Mouse (Mus musculus) lung, postnatal 14 days (tissue): ENCODE results near the gene Foxj2.

Source experiments
- DNase-seq: peaks from one replicate; pipeline ENCODE4 v3.0.0; 2021

Gene Foxj2

DNA sequence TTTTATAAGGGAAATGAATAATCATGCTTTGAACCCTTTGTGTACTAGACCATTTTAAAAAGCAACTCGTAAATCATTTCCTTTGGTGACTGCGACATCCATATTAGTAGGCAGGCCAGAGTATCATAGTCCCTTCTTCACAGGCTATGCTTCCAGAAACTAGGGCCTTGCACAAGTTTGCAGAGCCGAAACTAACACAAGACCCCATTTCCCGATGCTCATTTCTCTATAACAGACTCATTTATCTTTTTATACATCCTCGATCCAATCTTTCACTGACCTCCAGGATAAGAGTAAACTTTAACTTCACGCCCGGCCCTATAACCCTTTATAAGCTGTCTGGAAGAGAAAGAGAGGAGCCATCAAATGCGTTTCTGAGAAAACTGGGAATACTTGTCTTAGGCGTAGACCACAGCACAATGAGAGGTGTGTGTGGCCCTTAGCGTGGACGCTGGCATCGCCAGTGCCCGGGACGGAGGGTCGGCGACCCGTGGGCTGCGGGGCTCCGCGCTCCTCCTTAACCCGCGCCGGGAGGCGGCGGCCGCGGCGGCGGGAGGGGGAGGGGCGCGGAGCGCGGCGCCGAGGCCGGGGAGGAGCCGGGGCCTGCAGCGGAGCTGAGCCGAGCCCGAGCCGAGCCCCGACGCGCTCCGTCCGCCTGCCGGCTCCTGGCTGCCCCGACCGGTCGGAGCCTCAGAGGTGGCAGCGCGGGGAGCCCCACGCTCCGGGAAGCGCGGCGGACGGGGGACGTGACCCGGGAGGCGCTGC is at the start of gene Foxj2:
Foxj2 (plus strand) TSS at position 609 of the 765 bp plus-strand sequence.
- DNase-seq: peak; percentile 78

DNA sequence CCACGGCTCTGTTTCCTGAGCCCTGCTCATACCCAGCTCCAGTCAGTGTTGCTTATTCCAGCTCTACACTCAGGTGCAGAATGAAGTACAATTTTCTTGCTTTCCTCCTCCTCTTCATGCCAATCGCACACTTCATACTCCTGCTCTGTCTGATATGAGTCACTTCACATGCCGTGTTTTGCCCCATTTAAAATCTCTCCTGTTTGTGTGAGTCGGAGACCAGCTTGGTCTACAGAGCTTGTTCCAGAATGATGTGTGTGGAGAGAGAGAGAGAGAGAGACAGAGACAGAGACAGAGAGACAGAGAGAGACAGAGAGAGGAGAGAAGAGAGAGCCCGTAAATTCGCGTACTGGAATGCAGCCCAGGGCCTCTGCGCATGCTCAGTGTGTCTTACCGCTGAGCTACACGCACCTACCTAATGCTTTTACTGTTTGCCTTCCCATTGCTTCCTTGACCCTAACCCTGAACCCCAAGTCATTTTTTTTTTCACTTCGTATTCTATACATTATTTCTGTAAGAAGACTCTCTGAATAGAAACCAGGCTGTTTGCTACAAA is 48.9 kb upstream of the Foxj2 start:
- DNase-seq: no peak

DNA sequence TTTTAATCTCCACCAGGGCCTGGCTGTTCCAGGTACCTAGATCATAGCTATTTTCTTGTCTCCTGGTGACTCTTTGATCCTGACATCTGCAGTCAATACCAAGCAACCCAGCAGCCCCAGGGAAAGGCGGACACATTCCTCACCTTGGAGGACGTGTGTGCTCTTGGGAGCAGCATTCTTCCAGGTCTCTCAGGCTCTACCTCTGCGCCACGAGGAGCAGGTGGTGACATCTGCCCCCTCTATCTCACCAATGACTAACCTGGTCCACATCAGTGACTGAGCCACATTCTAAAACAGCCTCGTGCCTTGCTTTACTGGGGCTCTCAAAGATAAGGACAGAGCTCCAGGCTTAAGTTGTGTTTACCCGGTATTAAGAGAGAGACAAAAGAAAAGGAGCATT is 47.0 kb upstream of the Foxj2 start:
- no peak for DNase-seq

DNA sequence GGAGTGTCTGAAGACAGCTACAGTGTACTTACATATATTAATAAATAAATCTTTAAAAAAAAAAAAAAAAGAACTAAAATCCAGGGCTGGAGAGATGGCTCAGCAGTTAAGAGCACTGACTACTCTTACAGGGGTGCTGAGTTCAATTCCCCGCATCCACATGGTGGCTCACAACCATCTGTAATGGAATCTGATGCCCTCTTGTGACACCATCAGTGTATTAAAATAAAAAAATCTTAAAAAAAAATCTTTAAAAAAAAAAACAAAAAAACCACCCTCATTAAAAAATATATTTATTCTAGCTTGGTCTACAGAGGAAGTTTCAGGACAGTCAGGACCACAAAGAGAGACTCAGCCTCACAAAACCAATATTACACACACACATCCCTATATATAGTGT is 45.4 kb upstream of the Foxj2 start:
- DNase-seq: no peak

DNA sequence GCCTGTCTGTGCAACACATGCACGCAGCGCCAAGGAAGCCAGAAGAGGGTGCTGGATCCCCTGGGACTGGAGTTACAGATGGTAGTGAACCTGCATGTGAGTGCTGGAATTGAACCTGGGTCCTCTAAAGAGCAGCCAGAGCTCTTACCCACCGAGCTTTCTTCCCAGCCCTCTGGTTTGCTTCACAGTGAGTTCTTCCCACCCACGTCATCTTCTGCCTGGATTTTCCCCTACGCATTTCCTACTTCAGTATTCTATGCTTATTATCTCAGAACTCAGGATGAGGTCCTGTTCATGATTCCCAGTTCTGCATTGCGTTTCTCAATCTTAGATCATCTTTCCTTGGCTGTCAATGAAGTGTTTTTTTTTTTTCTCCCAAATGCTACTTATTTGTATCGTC is 43.7 kb upstream of the Foxj2 start:
- DNase-seq: no peak

DNA sequence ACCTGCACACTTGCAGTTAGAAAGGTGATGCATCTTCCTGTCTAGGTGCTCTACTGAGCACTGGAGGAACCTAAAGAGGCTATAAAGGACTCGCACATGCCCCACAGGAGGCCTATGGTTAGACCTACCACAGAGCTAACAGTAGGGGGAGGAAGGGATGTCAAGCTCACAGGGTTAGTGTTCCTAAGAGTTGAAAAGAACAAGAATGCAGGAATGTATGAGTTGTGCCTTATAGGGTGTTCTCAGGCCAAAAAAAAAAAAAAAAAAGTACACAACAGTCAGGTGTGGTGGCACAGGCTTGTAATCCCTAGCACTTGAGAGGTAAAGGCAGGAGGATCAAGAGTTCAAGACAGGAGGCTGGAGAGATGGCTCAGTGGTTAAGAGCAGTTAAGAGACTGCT is 39.8 kb upstream of the Foxj2 start:
- no peak for DNase-seq

DNA sequence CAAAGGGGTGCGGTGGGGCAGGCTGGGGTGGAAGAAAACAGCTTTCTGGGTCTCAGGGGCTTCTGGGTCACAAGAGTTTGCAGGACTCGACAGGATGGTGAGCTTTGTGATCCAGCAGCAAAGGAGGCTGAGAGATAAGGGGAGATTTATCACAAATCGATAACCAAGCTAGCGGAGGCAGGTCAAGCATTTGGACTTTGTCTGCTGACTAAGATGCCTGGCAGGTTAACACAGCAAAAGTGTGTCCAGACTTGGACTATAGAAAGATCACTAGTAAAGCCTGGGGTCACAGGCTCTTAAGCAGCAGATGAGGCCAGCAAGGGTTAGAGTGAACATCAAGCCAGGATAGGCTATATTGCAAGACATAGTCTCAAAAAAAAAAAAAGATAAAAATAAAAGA is 38.5 kb upstream of the Foxj2 start:
- no peak for DNase-seq

DNA sequence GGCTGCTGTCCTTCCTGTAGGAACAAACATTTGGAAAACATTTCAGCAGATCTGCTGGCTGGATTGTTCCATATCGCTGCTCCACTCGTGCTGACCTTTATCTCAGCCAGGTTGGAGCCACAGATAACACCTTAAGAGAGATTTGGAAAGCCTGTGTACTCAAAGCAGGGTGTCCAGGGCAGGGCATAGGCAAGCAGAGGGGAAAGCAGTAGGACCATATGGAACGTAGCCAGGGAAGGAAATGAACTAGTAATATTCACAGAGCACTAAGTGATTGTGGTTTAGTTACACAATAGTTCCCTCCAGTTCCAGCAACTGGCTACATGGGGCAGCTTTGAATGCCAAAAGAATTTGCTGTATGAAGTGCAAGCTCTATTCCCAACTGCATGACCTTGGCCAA is 37.5 kb upstream of the Foxj2 start:
- peak; percentile 24 for DNase-seq

DNA sequence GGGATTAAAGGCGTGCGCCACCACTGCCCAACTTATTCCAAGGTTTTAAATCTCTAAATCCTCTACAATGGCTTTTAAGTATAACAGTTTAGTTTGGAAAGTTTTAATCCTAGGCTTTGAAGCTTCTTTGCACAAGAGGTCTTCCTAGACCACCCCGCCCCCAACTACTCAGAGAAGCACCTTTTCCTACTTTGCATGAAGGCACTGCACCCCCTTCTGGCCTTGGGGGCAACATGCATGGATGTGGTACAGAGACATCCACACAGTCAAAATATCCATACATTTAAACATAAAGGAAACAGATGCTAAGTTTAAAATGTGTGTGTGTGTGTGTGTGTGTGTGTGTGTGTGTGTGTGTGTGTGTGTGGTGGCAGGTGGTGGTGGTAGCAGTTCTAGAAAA is 34.8 kb upstream of the Foxj2 start:
- no peak for DNase-seq

DNA sequence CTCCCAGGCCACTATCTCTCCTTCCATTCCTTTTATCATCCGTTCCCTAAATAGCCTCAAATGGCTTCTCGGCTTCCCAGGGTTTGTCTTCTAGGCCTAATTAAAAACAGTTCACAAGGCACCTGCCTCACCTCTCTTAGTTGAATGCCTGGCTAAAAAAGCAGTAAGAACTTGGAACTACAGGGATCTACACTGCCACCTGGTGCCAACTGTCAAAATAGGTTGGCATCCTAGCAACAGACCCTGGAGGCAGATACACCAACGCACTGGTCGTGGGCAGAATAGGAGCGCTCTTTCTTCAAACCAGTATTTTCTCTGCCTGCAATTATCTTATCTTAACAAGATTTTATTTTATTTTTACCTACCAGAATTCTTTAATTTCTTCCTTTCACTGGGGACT is 33.4 kb upstream of the Foxj2 start:
- peak; percentile 68 for DNase-seq

DNA sequence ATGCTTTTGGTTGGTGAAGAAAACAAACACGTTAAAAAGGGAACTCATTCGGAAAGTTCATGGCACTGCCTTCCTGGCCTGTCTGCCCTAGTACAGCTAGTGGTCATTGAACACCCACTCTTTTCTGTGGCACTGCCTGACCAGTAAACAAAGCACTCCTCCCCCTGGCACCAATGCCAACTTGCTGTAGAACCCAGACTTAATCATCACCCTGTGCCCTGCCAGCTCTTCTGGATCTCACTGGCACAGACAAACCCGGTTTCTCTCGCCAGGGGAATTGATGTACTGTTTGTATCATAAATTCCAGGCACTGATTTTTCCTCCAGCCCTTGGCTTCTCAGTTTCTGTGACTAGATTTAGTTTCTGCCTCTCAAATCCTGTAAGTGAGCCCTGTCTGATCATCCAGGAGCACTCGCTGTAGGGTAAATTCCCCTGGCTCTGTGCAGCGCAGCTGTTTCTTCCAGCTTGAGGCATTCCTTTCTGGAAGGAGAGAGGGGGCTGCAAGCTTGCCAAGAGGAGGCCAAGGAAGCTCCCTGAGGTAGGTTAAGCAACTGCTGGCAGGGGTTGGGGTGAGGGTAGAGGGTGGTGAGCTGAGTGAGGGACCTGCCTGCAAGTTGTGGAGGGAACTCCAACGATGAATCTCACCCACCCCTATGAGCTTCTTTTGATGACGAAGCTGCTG is 24.3 kb upstream of the Foxj2 start:
- no peak for DNase-seq

DNA sequence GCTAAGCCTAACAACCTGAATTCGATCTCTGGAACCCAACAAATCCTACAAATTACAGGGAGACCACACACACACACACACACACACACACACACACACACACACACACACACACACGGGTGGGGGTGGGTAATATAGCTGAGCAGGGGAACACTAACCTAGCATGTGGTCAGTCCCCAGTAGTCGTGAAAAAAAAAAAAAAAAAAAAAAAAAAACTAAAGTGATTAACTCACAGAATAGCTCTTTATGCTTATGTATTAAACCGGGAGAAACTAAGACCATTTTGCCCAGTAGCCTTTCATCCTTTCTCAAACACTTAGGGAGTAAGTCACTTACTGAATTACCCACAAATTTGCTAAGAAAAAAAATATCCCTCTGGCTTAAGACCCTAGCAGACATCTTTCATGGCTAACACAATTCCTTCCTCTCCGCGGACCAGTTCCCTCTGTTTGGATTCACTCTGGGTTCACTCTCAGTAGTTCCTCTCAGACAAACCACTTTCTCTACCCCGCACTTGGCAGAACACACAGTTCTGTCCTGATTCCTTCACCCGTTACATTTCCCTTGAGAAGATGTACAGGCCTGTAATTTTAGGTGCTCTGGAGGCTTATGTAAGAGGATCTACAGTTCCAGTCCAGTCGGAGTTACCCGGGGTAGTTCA is 18.9 kb upstream of the Foxj2 start:
- peak; percentile 12 for DNase-seq

DNA sequence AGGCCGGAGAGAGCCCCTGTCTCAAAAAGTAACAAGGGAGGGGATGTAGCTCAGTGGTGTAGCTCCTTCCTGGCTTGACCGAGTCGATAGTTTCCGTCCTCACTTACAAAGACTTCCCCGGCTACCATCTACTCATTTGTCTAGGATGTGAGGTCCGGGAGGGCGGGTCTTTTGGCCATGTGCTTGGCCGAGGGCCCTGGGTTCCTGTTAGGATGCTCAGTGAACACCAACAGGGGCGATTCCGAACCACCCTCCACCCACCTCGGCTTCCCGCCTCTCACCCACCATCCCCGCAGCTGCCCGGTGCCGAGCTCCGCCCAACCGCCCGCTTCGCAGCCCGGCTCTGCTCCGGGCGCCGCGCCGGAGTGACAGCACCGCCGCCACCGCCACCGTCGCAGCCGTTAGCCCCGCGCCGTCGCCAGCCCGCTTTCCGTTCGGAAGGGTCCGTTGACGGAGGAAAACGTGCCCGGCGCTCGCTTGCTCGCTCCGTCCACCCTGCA is 18.4 kb upstream of the Foxj2 start, which contains the start of gene Slc2a3:
Slc2a3 (minus strand) TSS at position 340 of the 500 bp plus-strand sequence.
- DNase-seq: peak; percentile 48

DNA sequence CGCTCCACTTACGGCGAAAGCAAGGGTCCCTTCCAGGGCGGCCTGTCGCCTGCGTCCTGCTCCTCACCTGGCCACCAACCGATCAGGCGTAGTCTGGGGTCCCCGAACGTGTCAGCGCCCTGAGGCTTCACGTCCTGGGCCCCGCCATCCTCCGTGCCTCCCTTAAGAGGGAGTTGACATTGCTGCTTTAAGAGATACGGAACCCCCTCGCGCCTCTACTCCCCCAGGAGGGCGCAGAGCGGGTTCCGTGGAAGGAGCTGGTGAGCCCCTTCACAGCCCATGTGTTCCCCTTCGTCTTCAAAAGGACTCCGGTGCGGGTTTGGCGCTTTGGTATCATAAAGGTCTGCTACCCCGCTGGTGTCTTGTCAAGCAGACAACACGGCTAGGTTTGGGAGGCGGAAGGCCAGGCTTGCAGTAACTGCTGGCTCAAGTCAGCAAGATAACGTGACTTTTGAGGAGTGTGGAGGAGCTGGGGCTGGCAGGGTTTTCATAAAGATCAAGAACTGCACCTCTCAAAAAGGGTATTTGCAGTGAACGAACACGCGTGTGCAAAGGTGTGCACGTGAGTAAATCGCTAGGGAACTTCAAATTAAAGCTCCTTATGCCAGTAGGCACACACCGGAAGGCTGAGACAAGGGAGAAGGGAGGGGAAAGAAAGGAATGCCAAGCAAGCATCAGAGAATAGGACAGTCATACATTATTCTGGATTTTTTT is 17.8 kb upstream of the Foxj2 start:
- peak; percentile 15 for DNase-seq

DNA sequence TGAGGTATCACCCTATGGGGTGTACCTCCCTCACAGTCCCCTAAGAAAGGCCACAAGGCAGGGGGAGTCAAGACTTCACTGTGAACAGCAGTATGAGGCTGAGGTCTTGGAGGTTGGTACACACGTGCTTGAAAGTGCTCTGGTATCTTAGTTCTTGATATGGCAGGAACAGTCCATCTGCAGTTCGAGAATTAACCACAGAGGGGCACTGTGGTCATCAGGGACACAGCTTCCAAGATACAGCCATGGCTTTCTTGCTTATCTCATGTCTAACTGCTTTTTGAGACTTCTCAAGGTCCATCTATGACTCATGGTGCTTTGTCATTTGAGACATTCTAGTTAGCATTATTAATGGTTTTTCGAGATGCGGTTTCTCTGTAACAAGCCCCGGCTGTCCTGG is 15.3 kb upstream of the Foxj2 start:
- DNase-seq: peak; percentile 88

DNA sequence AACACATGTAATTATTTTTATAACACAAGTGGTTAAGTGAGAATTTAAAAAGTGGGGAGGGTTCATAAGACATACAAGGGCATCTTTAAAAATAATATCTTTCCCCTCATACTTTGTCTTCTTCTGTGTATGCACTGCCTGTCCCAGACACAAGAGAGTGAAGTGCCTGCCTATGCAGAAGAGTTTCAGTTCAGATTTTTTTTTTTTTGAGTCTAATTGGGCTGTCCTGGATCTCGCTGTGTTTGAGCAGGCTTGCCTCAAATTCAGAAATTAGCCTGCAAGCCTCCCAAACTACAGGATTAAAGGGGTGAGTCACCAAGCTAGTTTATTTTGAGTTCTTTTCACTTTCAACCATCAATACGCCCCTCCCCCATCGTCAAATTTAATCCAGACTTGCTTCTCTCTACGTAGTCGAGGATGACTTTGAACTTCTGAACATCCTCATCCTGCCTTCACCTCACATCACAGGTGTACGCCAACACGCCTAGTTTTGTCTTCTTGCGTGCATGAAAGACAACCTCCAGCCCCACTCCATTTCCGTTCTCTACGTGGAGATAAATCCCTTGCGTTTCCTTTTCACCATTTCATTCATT is 9.6 kb upstream of the Foxj2 start:
- no peak for DNase-seq

DNA sequence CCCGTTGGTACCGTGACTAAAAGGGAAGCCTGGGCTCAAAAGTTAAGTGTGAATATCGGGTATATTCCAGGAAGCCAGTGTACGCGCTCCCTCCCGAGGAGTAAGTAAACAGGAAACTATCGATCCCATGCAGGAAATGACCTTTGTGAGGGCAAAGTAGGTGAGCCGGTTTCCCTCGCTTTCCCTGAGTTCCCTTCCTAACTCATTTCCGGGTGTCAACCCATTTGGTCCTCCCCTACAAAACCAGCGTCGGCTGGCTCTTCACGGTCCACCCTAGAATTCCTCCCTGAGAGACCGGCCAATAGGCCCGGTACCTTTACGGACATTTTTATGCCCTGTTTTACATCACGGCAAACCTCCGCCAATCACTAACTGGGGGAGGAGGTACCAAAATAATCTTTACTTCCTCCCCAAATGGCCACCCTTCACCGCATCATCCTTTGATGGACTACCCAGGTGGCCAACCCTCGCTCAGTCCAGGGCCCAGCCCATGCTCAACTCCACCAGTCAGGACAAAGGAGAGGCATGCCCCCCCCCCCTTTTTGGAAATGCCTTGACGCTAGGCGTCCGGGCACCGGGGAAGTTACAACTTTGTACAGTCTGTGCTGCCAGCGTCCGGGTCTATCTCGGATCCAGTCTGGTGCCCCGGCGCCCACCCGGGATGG is 9.0 kb upstream of the Foxj2 start:
- DNase-seq: peak; percentile 96

DNA sequence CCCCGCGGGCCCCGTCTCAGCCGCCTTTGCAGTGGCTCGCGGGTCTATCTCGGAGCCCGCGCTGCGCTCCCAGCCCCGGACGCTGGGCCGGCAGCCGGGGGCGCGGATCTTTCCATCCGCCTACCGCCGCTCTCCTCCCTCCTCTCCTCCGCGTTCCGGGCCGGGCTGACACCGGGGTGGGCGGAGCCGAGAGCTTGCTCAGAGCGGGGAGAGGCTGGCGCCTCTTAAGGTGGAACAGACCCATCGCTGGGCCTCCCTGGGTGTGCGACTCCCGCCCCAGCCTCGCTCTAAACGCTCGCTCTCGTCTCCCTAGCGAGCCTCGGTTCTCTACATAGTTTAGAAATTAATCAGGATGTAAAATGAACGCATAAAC is 8.4 kb upstream of the Foxj2 start:
- DNase-seq: peak; percentile 94

DNA sequence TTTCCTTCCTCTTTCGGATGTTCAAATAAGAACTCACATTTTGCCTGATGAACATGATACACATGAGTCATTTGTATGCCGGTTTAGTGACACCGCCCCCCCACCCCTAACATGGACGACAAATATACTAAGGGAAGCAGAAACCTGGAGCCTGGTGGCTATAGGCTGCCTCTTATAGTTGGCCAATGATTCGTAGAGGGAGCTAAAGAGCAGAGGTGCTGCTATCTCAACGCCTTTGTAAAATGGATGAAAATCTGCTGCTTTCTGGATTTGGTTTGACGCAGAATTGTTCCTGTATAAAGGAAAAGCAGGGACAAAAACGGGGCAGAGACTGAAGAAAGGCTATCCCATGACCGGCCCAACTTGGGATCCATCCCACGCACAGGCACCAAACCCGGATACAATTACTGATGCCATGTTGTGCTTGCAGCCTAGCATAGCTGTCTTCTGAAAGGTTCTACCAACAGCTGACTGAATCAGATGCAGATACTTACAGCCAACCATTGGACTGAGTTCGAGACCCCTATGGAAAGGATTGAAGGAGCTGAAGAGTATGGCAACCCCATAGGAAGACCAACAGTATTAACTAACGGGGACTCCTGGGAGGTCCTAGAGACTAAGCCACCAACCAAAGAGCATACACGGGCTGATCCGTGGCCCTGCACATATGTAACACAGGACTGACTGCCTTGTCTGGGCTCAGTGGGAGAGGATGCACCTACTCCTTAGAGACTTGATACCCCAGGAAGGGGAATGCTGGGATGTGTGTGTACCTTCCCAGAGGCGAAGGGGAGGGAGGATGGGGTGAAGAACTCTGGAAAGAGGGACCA is 7.7 kb upstream of the Foxj2 start:
- peak; percentile 34 for DNase-seq

DNA sequence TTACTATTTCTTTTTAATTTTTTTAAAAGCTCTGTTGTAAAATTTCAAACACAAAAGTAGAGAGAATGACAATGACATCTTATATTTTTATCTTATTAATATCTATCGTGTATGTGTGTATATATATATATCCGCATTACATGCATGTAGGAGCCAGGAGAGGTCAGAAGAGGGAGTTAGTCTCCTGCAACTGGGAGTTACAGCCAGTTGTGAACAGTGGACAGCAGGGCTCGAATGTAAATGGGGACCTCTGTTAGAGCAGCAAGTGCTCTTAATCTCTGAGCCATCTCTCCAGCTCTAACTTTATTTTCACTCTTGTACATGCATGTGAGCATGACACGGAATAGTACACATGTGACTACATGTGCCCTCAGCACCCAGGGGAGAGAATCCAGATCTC is 7.0 kb upstream of the Foxj2 start:
- DNase-seq: no peak

DNA sequence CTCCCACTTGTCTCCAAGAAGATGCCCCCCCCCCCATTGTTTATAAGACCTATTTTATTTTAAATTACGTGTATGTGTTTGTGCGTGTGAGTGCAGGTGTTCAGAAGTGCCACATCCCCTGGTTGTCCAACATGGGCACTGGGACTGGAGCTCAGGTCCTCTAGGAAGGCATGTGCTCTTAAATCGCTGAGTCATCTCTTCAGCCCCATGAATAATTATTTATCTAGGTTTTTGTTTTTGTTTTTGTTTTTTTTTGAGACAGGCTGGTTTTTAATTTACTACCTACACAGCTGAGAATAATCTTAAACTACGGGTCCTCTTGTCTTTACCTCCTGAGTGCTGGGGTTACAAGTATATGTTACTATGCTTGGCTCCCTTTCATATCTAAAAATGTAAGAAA is 6.1 kb upstream of the Foxj2 start:
- DNase-seq: no peak
